Mouse (Mus musculus) kidney, embryonic 15.5 days (tissue): Measurements from ENCODE around the gene Chit1. TPM values are rescaled to one million over a fixed set of nuclear protein-coding genes. Genes with fewer than 3 reads are reported as not detected.

Experiments used
- ATAC-seq: fragments of 200-750 bp; cut with Nextera tagmentation; replicated peaks from 2 replicates; pipeline ENCODE4 v1.8.0; 2017; ENCODE audit warnings: moderate TSS enrichment; ENCODE audit not compliant: low FRiP score
- H3K27ac ChIP-seq: fragments of 300-500 bp; sonication (generic); 2 replicates; pipeline ENCODE4 v1.5.1; 2015; ENCODE audit warnings: mild to moderate bottlenecking, inconsistent platforms
- H3K27me3 ChIP-seq: fragments of 300-500 bp; sonication (generic); 2 replicates; pipeline ENCODE4 v1.6.1; 2015; ENCODE audit warnings: inconsistent platforms
- H3K36me3 ChIP-seq: fragments of 300-500 bp; sonication (generic); 2 replicates; pipeline ENCODE4 v1.6.1; 2015; ENCODE audit warnings: inconsistent platforms
- H3K4me1 ChIP-seq: fragments of 300-500 bp; sonication (generic); 2 replicates; pipeline ENCODE4 v1.6.1; 2015; ENCODE audit warnings: inconsistent platforms
- H3K4me2 ChIP-seq: fragments of 300-500 bp; sonication (generic); 2 replicates; pipeline ENCODE4 v1.6.1; 2015; ENCODE audit warnings: moderate library complexity, mild to moderate bottlenecking, inconsistent platforms
- H3K4me3 ChIP-seq: fragments of 300-500 bp; sonication (generic); replicated peaks from 2 replicates; pipeline ENCODE4 v1.5.1; 2015; ENCODE audit warnings: mild to moderate bottlenecking, inconsistent platforms
- H3K9ac ChIP-seq: fragments of 300-500 bp; sonication (generic); 2 replicates; pipeline ENCODE4 v1.6.1; 2015; ENCODE audit warnings: mild to moderate bottlenecking, inconsistent platforms
- H3K9me3 ChIP-seq: fragments of 300-500 bp; sonication (generic); replicated peaks from 2 replicates; pipeline ENCODE4 v1.6.1; 2016; ENCODE audit warnings: inconsistent platforms
- WGBS: fragments of 180-500 bp; shearing (Covaris S2); methylation state at CpG from one replicate; pipeline ENCODE4 v1.1.7; 2015; ENCODE audit warnings: mixed read lengths; 5-methylcytosine and 5-hydroxymethylcytosine counted together
- polyA plus RNA-seq: library from polyadenylated mRNA; unstranded; fragments of >200 nt; fragmentation: Nextera tagmentation; extraction: Ambion mirVana; gene quantifications from 2 replicates; pipeline ENCODE4 v1.2.1, GENCODE M21; 2015

Gene Chit1
- polyA plus RNA-seq, 1 experiment from 2014 or later: 0.30 TPM

GRCm38 (mm10) chr1:134080881-134081450 lies 30.1 kb upstream of the Chit1 start:
- peaks cover 49% of the 10 kb centered on the region for H3K4me1 ChIP-seq
- no peak overlapping the region for H3K4me2 ChIP-seq
- H3K4me3 ChIP-seq: no peak overlapping the region
- no peak for ATAC-seq
- no peaks in the 10 kb centered on the region for H3K9me3 ChIP-seq
- H3K27me3 ChIP-seq: no peaks in the 10 kb centered on the region
- no peak overlapping the region for H3K9ac ChIP-seq
- H3K36me3 ChIP-seq: 0 out of 2 replicates have a peak, but pooled peaks cover 3% of the 10 kb centered on the region
- H3K27ac ChIP-seq: no peak overlapping the region
- WGBS: 83% methylated on average over 5 of the region's 5 CpGs

- no peak overlapping the region for H3K4me2 ChIP-seq
- H3K4me3 ChIP-seq: no peak overlapping the region
- H3K27ac ChIP-seq: peak overlapping the region; percentile 37; the same call in 1 of the 2 replicates
- H3K9ac ChIP-seq: no peak overlapping the region
- 50% methylated on average over 11 of the region's 11 CpGs for WGBS
- H3K27me3 ChIP-seq: no peaks in the 10 kb centered on the region
- H3K36me3 ChIP-seq: no peaks in the 10 kb centered on the region
- no peak for ATAC-seq
- peaks cover 43% of the 10 kb centered on the region for H3K4me1 ChIP-seq
- no peaks in the 10 kb centered on the region for H3K9me3 ChIP-seq
Measured at GRCm38 (mm10) chr1:134082987-134083516, 28.0 kb upstream of the Chit1 start.

- no peaks in the 10 kb centered on the region for H3K36me3 ChIP-seq
- WGBS: 84% methylated on average over 8 of the region's 8 CpGs
- H3K4me2 ChIP-seq: no peak overlapping the region
- peaks cover 39% of the 10 kb centered on the region for H3K4me1 ChIP-seq
- no peaks in the 10 kb centered on the region for H3K9me3 ChIP-seq
- no peak overlapping the region for H3K27ac ChIP-seq
- H3K4me3 ChIP-seq: no peak overlapping the region
- H3K27me3 ChIP-seq: no peaks in the 10 kb centered on the region
- no peak for ATAC-seq
- no peak overlapping the region for H3K9ac ChIP-seq
Measured at GRCm38 (mm10) chr1:134083676-134084075, 27.4 kb upstream of the Chit1 start.

- 80% methylated on average over 3 of the region's 3 CpGs for WGBS
- peaks cover 39% of the 10 kb centered on the region for H3K4me1 ChIP-seq
Measured at GRCm38 (mm10) chr1:134084128-134084527, 26.9 kb upstream of the Chit1 start.

GRCm38 (mm10) chr1:134086017-134086416 lies 25.0 kb upstream of the Chit1 start:
- WGBS: 14% methylated on average over 3 of the region's 3 CpGs
- Histone ChIP-seq H3K27ac (peak overlapping the region; percentile 28; the same call in 1 of the 2 replicates), H3K27me3 (no peaks in the 10 kb centered on the region), H3K36me3 (no peaks in the 10 kb centered on the region), H3K4me3 (no peak overlapping the region), H3K9me3 (no peaks in the 10 kb centered on the region), H3K4me1 (peaks cover 26% of the 10 kb centered on the region), H3K4me2 (no peak overlapping the region), H3K9ac (no peak overlapping the region)
- peak; percentile 50; the same call in 1 of the 2 replicates for ATAC-seq

More at GRCm38 (mm10) chr1:134084128-134084527, 26.9 kb upstream of the Chit1 start:
- no peaks in the 10 kb centered on the region for H3K27me3 ChIP-seq
- no peak overlapping the region for H3K4me2 ChIP-seq
- no peak overlapping the region for H3K9ac ChIP-seq
- H3K9me3 ChIP-seq: no peaks in the 10 kb centered on the region
- H3K4me3 ChIP-seq: no peak overlapping the region
- no peak overlapping the region for H3K27ac ChIP-seq
- no peak for ATAC-seq
- no peaks in the 10 kb centered on the region for H3K36me3 ChIP-seq

GRCm38 (mm10) chr1:134086811-134087398 lies 24.1 kb upstream of the Chit1 start:
- ATAC-seq: peak; percentile 24; the same call in 1 of the 2 replicates
- peak overlapping the region; percentile 28 for H3K27ac ChIP-seq
- H3K4me3 ChIP-seq: no peak overlapping the region; the same call in 1 of the 2 replicates
- H3K27me3 ChIP-seq: no peaks in the 10 kb centered on the region
- no peaks in the 10 kb centered on the region for H3K9me3 ChIP-seq
- peaks cover 26% of the 10 kb centered on the region for H3K4me1 ChIP-seq
- H3K36me3 ChIP-seq: no peaks in the 10 kb centered on the region
- 22% methylated on average over 16 of the region's 16 CpGs for WGBS
- H3K4me2 ChIP-seq: peak overlapping the region; percentile 43
- no peak overlapping the region for H3K9ac ChIP-seq

- H3K27me3 ChIP-seq: no peaks in the 10 kb centered on the region
- no peaks in the 10 kb centered on the region for H3K9me3 ChIP-seq
- no peaks in the 10 kb centered on the region for H3K36me3 ChIP-seq
- 89% methylated on average over 7 of the region's 7 CpGs for WGBS
- peaks cover 35% of the 10 kb centered on the region for H3K4me1 ChIP-seq
- H3K4me2 ChIP-seq: no peak overlapping the region
- no peak overlapping the region for H3K4me3 ChIP-seq
- ATAC-seq: no peak
- H3K9ac ChIP-seq: no peak overlapping the region
- no peak overlapping the region for H3K27ac ChIP-seq
Measured at GRCm38 (mm10) chr1:134089074-134089473, 22.0 kb upstream of the Chit1 start.

GRCm38 (mm10) chr1:134091851-134092250 lies 19.2 kb upstream of the Chit1 start:
- Histone ChIP-seq H3K9ac (no peak overlapping the region), H3K27ac (no peak overlapping the region), H3K4me3 (no peak overlapping the region), H3K4me2 (no peak overlapping the region), H3K36me3 (no peaks in the 10 kb centered on the region), H3K4me1 (peaks cover 47% of the 10 kb centered on the region), H3K27me3 (no peaks in the 10 kb centered on the region), H3K9me3 (no peaks in the 10 kb centered on the region)
- ATAC-seq: no peak
- 59% methylated on average over 3 of the region's 3 CpGs for WGBS

GRCm38 (mm10) chr1:134092368-134092767 lies 18.7 kb upstream of the Chit1 start:
- Histone ChIP-seq H3K9me3 (no peaks in the 10 kb centered on the region), H3K27ac (peak overlapping the region; percentile 87), H3K9ac (0 out of 2 replicates have a peak overlapping the region, but pooled peaks have one; percentile 44), H3K36me3 (no peaks in the 10 kb centered on the region), H3K4me1 (peaks cover 47% of the 10 kb centered on the region), H3K27me3 (no peaks in the 10 kb centered on the region), H3K4me2 (peak overlapping the region; percentile 71), H3K4me3 (peak overlapping the region; percentile 47)
- ATAC-seq: no peak; the same call in 1 of the 2 replicates
- 31% methylated on average over 6 of the region's 6 CpGs for WGBS

- H3K27ac ChIP-seq: peak overlapping the region; percentile 87
- whole genome bisulfite sequencing: 2% methylated on average over 43 of the region's 43 CpGs
- peak overlapping the region; percentile 71 for H3K4me2 ChIP-seq
- H3K36me3 ChIP-seq: no peaks in the 10 kb centered on the region
- H3K9ac ChIP-seq: peak overlapping the region; percentile 44
- ATAC-seq: peak; percentile 94
- H3K4me1 ChIP-seq: peaks cover 54% of the 10 kb centered on the region
- peak overlapping the region; percentile 47 for H3K4me3 ChIP-seq
- no peaks in the 10 kb centered on the region for H3K27me3 ChIP-seq
- no peaks in the 10 kb centered on the region for H3K9me3 ChIP-seq
Measured at GRCm38 (mm10) chr1:134092852-134093770, 17.9 kb upstream of the Chit1 start.

- H3K27me3 ChIP-seq: no peaks in the 10 kb centered on the region
- no peak for ATAC-seq
- H3K36me3 ChIP-seq: no peaks in the 10 kb centered on the region
- H3K4me3 ChIP-seq: peak overlapping the region; percentile 47; the same call in 1 of the 2 replicates
- H3K4me1 ChIP-seq: peaks cover 62% of the 10 kb centered on the region
- 0 out of 2 replicates have a peak overlapping the region, but pooled peaks have one; percentile 44 for H3K9ac ChIP-seq
- peak overlapping the region; percentile 71 for H3K4me2 ChIP-seq
- peak overlapping the region; percentile 87 for H3K27ac ChIP-seq
- WGBS: 69% methylated on average over 13 of the region's 13 CpGs
- H3K9me3 ChIP-seq: no peaks in the 10 kb centered on the region
Measured at GRCm38 (mm10) chr1:134093771-134094526, 17.1 kb upstream of the Chit1 start.
